Mouse (Mus musculus): ENCODE results near the gene Inpp5k.
A peak's percentile ranks its signal among the peaks of the same experiment; 100 is the strongest.

The Inpp5k gene

DNA sequence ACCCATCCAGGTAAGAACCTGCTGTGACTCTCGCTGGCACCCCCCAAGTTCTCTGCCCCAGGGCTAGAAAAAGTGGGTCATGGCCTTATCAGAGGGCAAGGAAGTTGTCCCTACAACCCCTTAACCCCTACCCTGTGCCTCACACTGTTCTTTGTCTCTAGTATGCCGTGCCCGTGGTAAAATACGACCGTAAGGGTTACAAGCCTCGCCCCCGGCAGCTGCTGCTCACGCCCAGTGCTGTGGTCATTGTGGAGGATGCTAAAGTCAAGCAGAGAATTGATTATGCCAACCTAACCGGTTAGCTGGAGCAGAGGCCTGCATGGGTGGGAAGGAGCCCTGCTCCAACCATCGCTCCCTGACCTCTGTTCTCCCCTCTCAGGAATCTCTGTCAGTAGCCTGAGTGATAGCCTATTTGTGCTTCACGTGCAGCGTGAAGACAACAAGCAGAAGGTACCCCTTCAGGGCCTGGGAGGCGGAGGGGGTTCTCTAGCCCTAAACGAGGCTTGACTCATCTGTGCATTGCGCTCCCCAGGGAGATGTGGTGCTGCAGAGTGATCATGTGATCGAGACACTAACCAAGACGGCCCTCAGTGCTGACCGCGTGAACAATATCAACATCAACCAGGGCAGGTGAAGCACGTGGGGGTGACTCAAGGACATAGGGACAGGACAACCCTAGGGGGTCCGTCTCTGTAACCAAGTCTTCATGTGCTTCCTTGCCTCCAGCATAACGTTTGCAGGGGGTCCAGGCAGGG is 40.8 kb downstream of the Inpp5k start:
- Histone ChIP-seq H3K9me3 (ENCODE audit: low read length) (no peaks in the 10 kb centered on the region), H3K27me3 (ENCODE audit: insufficient read depth, low read length) (no peaks in the 10 kb centered on the region), H3K4me3 (replicated peaks; ENCODE audit: low read length) (no peak overlapping the region), H3K4me1 (replicated peaks; ENCODE audit: low read depth, low read length) (peaks cover 35% of the 10 kb centered on the region), H3K36me3 (ENCODE audit: insufficient read depth, low read length) (peaks cover 76% of the 10 kb centered on the region)
- no peak for TF ChIP-seq CTCF (conservative IDR thresholded peaks at IDR 0.05; ENCODE audit: low read length)
- no peak for TF ChIP-seq NANOG (IDR thresholded peaks at IDR 0.05; ENCODE audit: borderline replicate concordance, low read length)

DNA sequence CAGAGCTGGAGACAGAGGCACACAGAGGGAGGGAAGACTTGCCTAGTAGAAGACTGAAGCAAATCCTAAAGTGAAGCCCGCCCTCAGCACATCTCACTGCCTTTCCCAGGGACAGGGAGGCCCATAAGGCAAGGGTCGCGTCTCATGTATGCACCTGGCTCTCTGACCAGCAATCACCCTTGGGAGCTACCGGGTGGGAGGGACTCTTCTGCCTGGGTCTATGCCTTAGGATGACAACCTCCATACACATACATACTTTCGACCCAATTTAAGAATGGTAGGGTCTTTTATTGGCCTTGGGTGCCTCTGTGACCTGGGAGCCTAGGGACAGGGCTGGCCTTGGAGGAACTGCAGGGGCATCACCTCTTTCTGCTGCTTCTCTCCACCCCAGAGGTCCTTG is 42.6 kb downstream of the Inpp5k start:
- H3K4me1 ChIP-seq (replicated peaks; ENCODE audit: low read depth, low read length): peaks cover 33% of the 10 kb centered on the region
- H3K4me3 ChIP-seq (replicated peaks; ENCODE audit: low read length): no peak overlapping the region
- TF ChIP-seq CTCF (conservative IDR thresholded peaks at IDR 0.05; ENCODE audit: low read length): no peak
- no peak for TF ChIP-seq NANOG (IDR thresholded peaks at IDR 0.05; ENCODE audit: borderline replicate concordance, low read length)
- TF ChIP-seq POU5F1 (IDR thresholded peaks at IDR 0.05; ENCODE audit: borderline replicate concordance, low read length): no peak
- no peaks in the 10 kb centered on the region for H3K27me3 ChIP-seq (ENCODE audit: insufficient read depth, low read length)
- H3K9me3 ChIP-seq (ENCODE audit: low read length): no peaks in the 10 kb centered on the region
- H3K36me3 ChIP-seq (ENCODE audit: insufficient read depth, low read length): peaks cover 58% of the 10 kb centered on the region

- Histone ChIP-seq H3K36me3 (ENCODE audit: insufficient read depth, low read length) (peaks cover 43% of the 10 kb centered on the region), H3K4me3 (replicated peaks; ENCODE audit: low read length) (no peak overlapping the region), H3K27me3 (ENCODE audit: insufficient read depth, low read length) (no peaks in the 10 kb centered on the region), H3K9me3 (ENCODE audit: low read length) (no peaks in the 10 kb centered on the region), H3K4me1 (replicated peaks; ENCODE audit: low read depth, low read length) (peaks cover 31% of the 10 kb centered on the region)
- TF ChIP-seq CTCF (conservative IDR thresholded peaks at IDR 0.05; ENCODE audit: low read length) (no peak), NANOG (IDR thresholded peaks at IDR 0.05; ENCODE audit: borderline replicate concordance, low read length) (no peak), POU5F1 (IDR thresholded peaks at IDR 0.05; ENCODE audit: borderline replicate concordance, low read length) (no peak)
Measured at GRCm38 (mm10) chr11:75674875-75675274, 44.1 kb downstream of the Inpp5k start.

DNA sequence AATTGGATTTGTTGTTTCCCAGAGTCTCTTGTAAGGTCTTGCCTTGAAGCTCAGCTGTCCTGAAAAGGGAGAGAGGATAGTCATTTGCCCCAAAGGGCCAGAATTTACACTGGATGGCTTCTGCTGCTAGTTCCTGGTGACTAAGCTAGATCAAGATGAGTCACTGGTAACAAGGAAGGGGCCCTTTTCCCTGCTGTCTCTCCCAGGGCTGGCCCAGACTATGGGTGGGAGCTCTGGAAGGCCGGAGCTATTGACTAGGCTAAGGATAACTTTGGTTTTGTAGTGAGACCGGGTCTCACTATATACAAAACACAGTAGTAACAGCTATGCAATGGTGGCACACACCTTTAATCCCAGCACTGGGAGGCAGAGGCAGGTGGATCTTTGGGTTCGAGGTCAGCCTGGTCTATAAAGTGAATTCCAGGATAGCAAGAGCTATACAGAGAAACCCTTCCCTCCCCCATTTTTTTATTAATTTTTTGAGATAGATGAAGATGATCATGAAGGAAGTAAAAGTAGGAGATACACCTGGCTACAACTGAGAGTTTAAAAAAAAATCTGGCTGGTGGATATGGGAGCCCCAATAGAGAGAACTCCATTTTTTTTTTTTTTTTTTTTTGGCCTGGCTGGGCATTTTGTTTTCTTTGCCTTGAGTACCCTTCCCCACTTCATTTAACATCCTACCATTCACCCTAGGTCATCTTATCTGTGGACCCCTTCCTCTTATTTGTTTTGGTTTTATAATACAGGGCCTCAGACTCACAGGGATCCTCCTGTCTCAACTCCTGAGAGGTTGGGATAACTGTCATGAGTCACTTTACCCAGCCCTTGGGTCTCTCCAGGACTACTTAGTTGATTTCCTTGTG is 47.3 kb downstream of the Inpp5k start:
- peaks cover 35% of the 10 kb centered on the region for H3K36me3 ChIP-seq (ENCODE audit: insufficient read depth, low read length)
- H3K4me3 ChIP-seq (replicated peaks; ENCODE audit: low read length): peak overlapping the region; percentile 98
- no peak for TF ChIP-seq CTCF (conservative IDR thresholded peaks at IDR 0.05; ENCODE audit: low read length)
- no peak for TF ChIP-seq NANOG (IDR thresholded peaks at IDR 0.05; ENCODE audit: borderline replicate concordance, low read length)
- TF ChIP-seq POU5F1 (IDR thresholded peaks at IDR 0.05; ENCODE audit: borderline replicate concordance, low read length): no peak
- no peaks in the 10 kb centered on the region for H3K27me3 ChIP-seq (ENCODE audit: insufficient read depth, low read length)
- peaks cover 39% of the 10 kb centered on the region for H3K4me1 ChIP-seq (replicated peaks; ENCODE audit: low read depth, low read length)
- H3K9me3 ChIP-seq (ENCODE audit: low read length): no peaks in the 10 kb centered on the region

DNA sequence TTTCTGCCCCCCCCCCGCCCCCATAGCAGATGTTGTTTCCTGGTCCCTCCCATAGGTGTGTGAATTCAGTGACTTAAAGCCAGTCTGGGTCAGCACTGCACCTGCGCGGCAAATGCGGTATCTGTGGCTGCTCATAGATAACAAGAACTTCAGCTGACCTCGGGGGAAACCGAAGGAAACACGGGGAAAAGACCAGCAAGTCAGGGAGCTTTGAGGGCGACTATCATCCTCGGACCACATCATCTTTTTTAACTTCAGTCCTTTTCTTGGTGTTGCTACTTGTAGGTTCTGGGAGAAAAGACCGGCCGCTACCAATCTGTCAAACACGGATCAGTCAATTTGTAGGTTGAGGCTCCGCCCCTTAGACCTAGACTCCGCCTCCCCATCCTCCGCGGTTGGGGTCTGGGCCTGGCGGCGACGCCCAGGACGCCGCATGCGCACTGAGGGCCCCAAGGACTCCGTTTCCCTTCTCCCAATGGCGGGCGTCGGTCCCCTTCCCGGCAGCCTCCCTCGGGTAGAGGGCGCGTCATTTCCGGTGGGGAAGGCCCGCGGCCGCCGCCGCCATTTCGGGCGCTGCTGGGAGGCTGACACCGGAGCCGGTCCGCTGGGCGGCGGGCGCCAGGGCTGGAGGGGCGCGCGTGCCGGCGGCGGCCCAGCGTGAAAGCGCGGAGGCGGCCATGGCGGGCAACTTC is 48.1 kb downstream of the Inpp5k start, which contains the start of gene Crk:
Gene Crk, plus strand, starts transcription at position 513 of the 692 bp plus-strand sequence.
- Histone ChIP-seq H3K4me3 (replicated peaks; ENCODE audit: low read length) (peak within 1 kb of the TSS; percentile 98), H3K4me1 (replicated peaks; ENCODE audit: low read depth, low read length) (peaks cover 47% of the 10 kb centered on the region), H3K9me3 (ENCODE audit: low read length) (no peaks in the 10 kb centered on the region), H3K36me3 (ENCODE audit: insufficient read depth, low read length) (peaks cover 35% of the 10 kb centered on the region), H3K27me3 (ENCODE audit: insufficient read depth, low read length) (no peaks in the 10 kb centered on the region)
- TF ChIP-seq POU5F1 (IDR thresholded peaks at IDR 0.05; ENCODE audit: borderline replicate concordance, low read length): no peak
- no peak for TF ChIP-seq NANOG (IDR thresholded peaks at IDR 0.05; ENCODE audit: borderline replicate concordance, low read length)
- TF ChIP-seq CTCF (conservative IDR thresholded peaks at IDR 0.05; ENCODE audit: low read length): no peak

DNA sequence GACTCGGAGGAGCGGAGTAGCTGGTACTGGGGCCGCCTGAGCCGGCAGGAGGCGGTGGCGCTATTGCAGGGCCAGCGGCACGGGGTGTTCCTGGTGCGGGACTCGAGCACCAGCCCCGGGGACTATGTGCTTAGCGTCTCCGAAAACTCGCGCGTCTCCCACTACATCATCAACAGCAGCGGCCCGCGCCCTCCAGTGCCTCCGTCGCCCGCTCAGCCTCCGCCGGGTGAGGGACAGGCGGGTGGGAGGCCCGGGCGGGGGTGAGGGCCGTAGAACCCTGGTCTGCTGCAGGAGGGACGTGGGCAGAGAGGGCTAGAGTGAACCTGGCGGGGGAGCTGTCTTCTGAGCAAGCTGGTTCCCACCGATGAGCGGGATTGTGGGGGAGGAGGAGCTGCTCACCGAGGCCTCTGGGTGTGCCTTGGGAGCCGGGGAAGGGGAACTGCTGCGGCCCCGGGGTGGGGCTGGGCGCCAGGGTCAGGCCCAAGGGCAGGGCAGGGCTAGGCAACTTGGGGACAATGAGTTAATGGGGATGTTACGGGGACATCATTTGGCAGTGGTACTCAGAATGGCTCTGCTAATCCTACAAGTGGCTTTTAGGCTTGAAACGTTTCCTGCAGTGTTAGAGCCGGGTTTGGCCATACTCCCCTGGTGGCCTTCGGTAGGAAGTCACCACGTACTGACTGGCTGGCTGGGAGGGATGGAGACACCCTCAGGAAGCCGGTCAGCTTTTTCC is 48.8 kb downstream of the Inpp5k start:
- Histone ChIP-seq H3K9me3 (ENCODE audit: low read length) (no peaks in the 10 kb centered on the region), H3K4me3 (replicated peaks; ENCODE audit: low read length) (peak overlapping the region; percentile 98), H3K36me3 (ENCODE audit: insufficient read depth, low read length) (peaks cover 39% of the 10 kb centered on the region), H3K27me3 (ENCODE audit: insufficient read depth, low read length) (no peaks in the 10 kb centered on the region), H3K4me1 (replicated peaks; ENCODE audit: low read depth, low read length) (peaks cover 54% of the 10 kb centered on the region)
- TF ChIP-seq NANOG (IDR thresholded peaks at IDR 0.05; ENCODE audit: borderline replicate concordance, low read length) (no peak), POU5F1 (IDR thresholded peaks at IDR 0.05; ENCODE audit: borderline replicate concordance, low read length) (no peak), CTCF (conservative IDR thresholded peaks at IDR 0.05; ENCODE audit: low read length) (no peak; the same call in 1 of the 2 replicates)

- Histone ChIP-seq H3K27me3 (ENCODE audit: insufficient read depth, low read length) (no peaks in the 10 kb centered on the region), H3K4me3 (replicated peaks; ENCODE audit: low read length) (no peak overlapping the region), H3K36me3 (ENCODE audit: insufficient read depth, low read length) (peaks cover 69% of the 10 kb centered on the region), H3K9me3 (ENCODE audit: low read length) (no peaks in the 10 kb centered on the region), H3K4me1 (replicated peaks; ENCODE audit: low read depth, low read length) (peaks cover 76% of the 10 kb centered on the region)
- TF ChIP-seq CTCF (conservative IDR thresholded peaks at IDR 0.05; ENCODE audit: low read length) (peak; percentile 50), POU5F1 (IDR thresholded peaks at IDR 0.05; ENCODE audit: borderline replicate concordance, low read length) (no peak)
Measured at GRCm38 (mm10) chr11:75684462-75684861, 53.7 kb downstream of the Inpp5k start.

Data from E14TG2a.4 (cell line).